Mouse (Mus musculus): Measurements from ENCODE around the gene Bola1. TPM values are rescaled to one million over a fixed set of nuclear protein-coding genes. Genes with fewer than 3 reads are reported as not detected.
A peak's percentile ranks its signal among the peaks of the same experiment; 100 is the strongest.
"Not testable (repeated sequence)": the region's sequence is repeated elsewhere in the genome, so short reads cannot be mapped to it uniquely, and the experiment has no call there.

Bola1 gene
- polyA plus RNA-seq, 1 experiment = 55.4 TPM

DNA sequence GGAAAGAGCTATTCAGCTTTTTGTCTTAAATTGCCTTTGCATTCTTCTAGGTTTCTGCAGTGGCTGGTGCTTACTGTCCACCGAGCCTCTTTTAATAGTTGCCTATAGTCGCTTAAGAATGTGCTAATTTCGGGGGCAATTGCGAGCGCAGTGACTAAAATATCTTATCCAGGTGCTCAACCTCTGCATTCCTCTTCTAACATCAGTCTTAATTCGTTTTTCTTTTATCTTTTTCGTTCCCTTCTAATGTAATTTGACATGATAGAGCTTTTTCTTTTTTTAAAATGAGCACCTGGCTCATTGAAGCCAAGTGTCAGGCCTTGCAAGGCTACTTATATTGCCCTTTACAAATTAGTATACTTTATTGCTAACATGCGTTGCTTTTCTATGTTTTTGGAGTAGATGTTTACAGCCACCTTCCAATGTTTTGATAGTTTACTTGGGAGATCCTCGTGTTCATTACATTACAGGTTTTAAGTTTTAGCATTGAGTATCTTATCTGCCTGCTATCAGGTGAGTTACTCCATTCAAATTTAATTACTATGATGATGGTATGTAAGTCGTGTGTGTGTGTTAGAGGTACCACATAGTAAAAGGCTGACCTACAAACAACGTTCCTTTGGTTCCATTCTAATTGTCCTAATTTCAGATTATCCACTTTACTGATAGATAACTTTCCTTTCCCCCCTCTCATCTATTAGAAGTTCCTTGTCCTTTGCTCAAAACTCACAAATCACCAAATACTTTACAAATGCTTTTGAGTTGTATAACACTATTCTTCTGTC, 28.0 kb upstream of the Bola1 start:
- Histone ChIP-seq H3K36me3 (ENCODE audit: control insufficient read depth, insufficient read depth, low read length) (no peaks in the 10 kb centered on the region), H3K4me3 (ENCODE audit: control insufficient read depth, insufficient read depth, low read length) (peak overlapping the region; percentile 34), H3K27ac (ENCODE audit: control insufficient read depth, insufficient read depth, low read length) (peak overlapping the region; percentile 52), H3K4me1 (replicated peaks; ENCODE audit: control insufficient read depth, insufficient read depth, low read length) (peaks cover 20% of the 10 kb centered on the region), H3K27me3 (ENCODE audit: control insufficient read depth, insufficient read depth, low read length) (no peaks in the 10 kb centered on the region)
- no peak for DNase-seq
- TF ChIP-seq POLR2A (IDR thresholded peaks at IDR 0.05; ENCODE audit: control insufficient read depth, extremely low read depth, insufficient read depth, low read length, poor library complexity) (no peak), CTCF (IDR thresholded peaks at IDR 0.05; ENCODE audit: borderline replicate concordance, control insufficient read depth, extremely low read depth, insufficient read depth, low read length, poor library complexity) (no peak)
- WGBS = 17% methylated on average over 11 of the region's 11 CpGs

GRCm38 (mm10) chr3:96246427-96246856, 26.9 kb upstream of the Bola1 start, which contains the start of gene Hist2h3c1:
TSS of gene Hist2h3c1 (plus strand) at chr3:96246685.
- H3K27me3 ChIP-seq (ENCODE audit: control insufficient read depth, insufficient read depth, low read length); DNase-seq; H3K36me3 ChIP-seq (ENCODE audit: control insufficient read depth, insufficient read depth, low read length): not testable (repeated sequence)
- peak within 1 kb of the TSS; percentile 67 for H3K4me3 ChIP-seq (ENCODE audit: control insufficient read depth, insufficient read depth, low read length)
- under 1% methylated on average over 16 of the region's 47 CpGs for WGBS
- peaks cover 24% of the 10 kb centered on the region for H3K4me1 ChIP-seq (replicated peaks; ENCODE audit: control insufficient read depth, insufficient read depth, low read length)
- peak within 1 kb of the TSS; percentile 94 for H3K27ac ChIP-seq (ENCODE audit: control insufficient read depth, insufficient read depth, low read length)

GRCm38 (mm10) chr3:96246018-96246417, 26.5 kb upstream of the Bola1 start:
- not testable (repeated sequence) for DNase-seq; H3K36me3 ChIP-seq (ENCODE audit: control insufficient read depth, insufficient read depth, low read length); H3K27me3 ChIP-seq (ENCODE audit: control insufficient read depth, insufficient read depth, low read length)
- Histone ChIP-seq H3K4me3 (ENCODE audit: control insufficient read depth, insufficient read depth, low read length) (peak overlapping the region; percentile 67), H3K27ac (ENCODE audit: control insufficient read depth, insufficient read depth, low read length) (peak overlapping the region; percentile 94), H3K4me1 (replicated peaks; ENCODE audit: control insufficient read depth, insufficient read depth, low read length) (peaks cover 23% of the 10 kb centered on the region)
- 0% methylated on average over 10 of the region's 21 CpGs for WGBS

- H3K27me3 ChIP-seq (ENCODE audit: control insufficient read depth, insufficient read depth, low read length); H3K36me3 ChIP-seq (ENCODE audit: control insufficient read depth, insufficient read depth, low read length): not testable (repeated sequence)
- peak; percentile 85 for TF ChIP-seq POLR2A (IDR thresholded peaks at IDR 0.05; ENCODE audit: control insufficient read depth, extremely low read depth, insufficient read depth, low read length, poor library complexity)
- Histone ChIP-seq H3K27ac (ENCODE audit: control insufficient read depth, insufficient read depth, low read length) (peak within 1 kb of the TSS; percentile 97), H3K4me3 (ENCODE audit: control insufficient read depth, insufficient read depth, low read length) (peak within 1 kb of the TSS; percentile 67), H3K4me1 (replicated peaks; ENCODE audit: control insufficient read depth, insufficient read depth, low read length) (peaks cover 18% of the 10 kb centered on the region)
- DNase-seq = peak; percentile 84
- WGBS = 0% methylated on average over 32 of the region's 88 CpGs
Measured at GRCm38 (mm10) chr3:96245003-96245886, 25.7 kb upstream of the Bola1 start, which contains the start of gene Hist2h2aa1. TSS of gene Hist2h2aa1 (plus strand) at chr3:96245497.

- 80% methylated on average over 7 of the region's 7 CpGs for WGBS
- Histone ChIP-seq H3K36me3 (ENCODE audit: control insufficient read depth, insufficient read depth, low read length) (no peaks in the 10 kb centered on the region), H3K27me3 (ENCODE audit: control insufficient read depth, insufficient read depth, low read length) (no peaks in the 10 kb centered on the region), H3K4me1 (replicated peaks; ENCODE audit: control insufficient read depth, insufficient read depth, low read length) (peaks cover 16% of the 10 kb centered on the region), H3K27ac (ENCODE audit: control insufficient read depth, insufficient read depth, low read length) (peak overlapping the region; percentile 97), H3K4me3 (ENCODE audit: control insufficient read depth, insufficient read depth, low read length) (peak overlapping the region; percentile 5; the same call in 1 of the 2 replicates)
- TF ChIP-seq CTCF (IDR thresholded peaks at IDR 0.05; ENCODE audit: borderline replicate concordance, control insufficient read depth, extremely low read depth, insufficient read depth, low read length, poor library complexity) (no peak), POLR2A (IDR thresholded peaks at IDR 0.05; ENCODE audit: control insufficient read depth, extremely low read depth, insufficient read depth, low read length, poor library complexity) (no peak)
- no peak for DNase-seq
Measured at GRCm38 (mm10) chr3:96243921-96244572, 24.5 kb upstream of the Bola1 start.

GRCm38 (mm10) chr3:96240799-96241197, 21.3 kb upstream of the Bola1 start:
- no peaks in the 10 kb centered on the region for H3K27me3 ChIP-seq (ENCODE audit: control insufficient read depth, insufficient read depth, low read length)
- no peak overlapping the region for H3K4me3 ChIP-seq (ENCODE audit: control insufficient read depth, insufficient read depth, low read length)
- TF ChIP-seq POLR2A (IDR thresholded peaks at IDR 0.05; ENCODE audit: control insufficient read depth, extremely low read depth, insufficient read depth, low read length, poor library complexity) (no peak), CTCF (IDR thresholded peaks at IDR 0.05; ENCODE audit: borderline replicate concordance, control insufficient read depth, extremely low read depth, insufficient read depth, low read length, poor library complexity) (no peak)
- H3K36me3 ChIP-seq (ENCODE audit: control insufficient read depth, insufficient read depth, low read length) = no peaks in the 10 kb centered on the region
- peaks cover 13% of the 10 kb centered on the region for H3K4me1 ChIP-seq (replicated peaks; ENCODE audit: control insufficient read depth, insufficient read depth, low read length)
- DNase-seq = no peak
- 91% methylated on average over 9 of the region's 9 CpGs for WGBS
- H3K27ac ChIP-seq (ENCODE audit: control insufficient read depth, insufficient read depth, low read length) = peak overlapping the region; percentile 66; the same call in 1 of the 2 replicates
